Mouse (Mus musculus): Measurements from ENCODE around the gene Smagp. TPM values are rescaled to one million over a fixed set of nuclear protein-coding genes. Genes with fewer than 3 reads are reported as not detected.

Smagp gene
- polyA plus RNA-seq, 1 experiment from 2014 or later: 11.7 TPM

GRCm38 (mm10) chr15:100577972-100578371 lies 58.8 kb downstream of the Smagp start:
- ATAC-seq (no peak), DNase-seq (ENCODE audit: low read depth, low spot score) (no peak)
- no peak for TF ChIP-seq CTCF (IDR thresholded peaks at IDR 0.05)
- ChIA-PET CTCF (interaction anchor here (0.8 kb wide), 1 partner anchor 44 kb away, joined by 3 read pairs; no protein-coding TSS in a partner anchor), POLR2A (interaction anchor here (0.8 kb wide), 1 partner anchor 303 kb away, joined by 4 read pairs; no protein-coding TSS in a partner anchor)
- no peaks in the 10 kb centered on the region for H3K27me3 ChIP-seq
- in situ Hi-C loops (cut with MboI; ENCODE audit: low pct_unique_long_range_greater_than_20kb): no loop called here

GRCm38 (mm10) chr15:100576810-100577209 lies 59.9 kb downstream of the Smagp start:
- CTCF ChIA-PET: no interaction called here
- no peak for TF ChIP-seq CTCF (IDR thresholded peaks at IDR 0.05)
- DNase-seq (ENCODE audit: low read depth, low spot score) (no peak), ATAC-seq (no peak)
- POLR2A ChIA-PET: interaction anchor here (0.8 kb wide), 1 partner anchor 19 kb away, joined by 3 read pairs; no protein-coding TSS in a partner anchor
- H3K27me3 ChIP-seq: no peaks in the 10 kb centered on the region
- in situ Hi-C loops (cut with MboI; ENCODE audit: low pct_unique_long_range_greater_than_20kb): no loop called here

- POLR2A ChIA-PET: interaction anchor here (0.6 to 0.8 kb wide), 2 partner anchors 19 to 46 kb away, joined by 3 to 4 read pairs; no protein-coding TSS in a partner anchor
Measured at GRCm38 (mm10) chr15:100576392-100576791, 60.3 kb downstream of the Smagp start.

GRCm38 (mm10) chr15:100575366-100575765 lies 61.4 kb downstream of the Smagp start:
- in situ Hi-C loops (cut with MboI; ENCODE audit: low pct_unique_long_range_greater_than_20kb): no loop called here
- DNase-seq (ENCODE audit: low read depth, low spot score): no peak
- ChIA-PET POLR2A (no interaction called here), CTCF (interaction anchor here (1.0 to 1.2 kb wide), 2 partner anchors 20 to 56 kb away, joined by 3 read pairs; no protein-coding TSS in a partner anchor)
- TF ChIP-seq CTCF (IDR thresholded peaks at IDR 0.05): no peak
- no peaks in the 10 kb centered on the region for H3K27me3 ChIP-seq
- ATAC-seq: no peak

More at GRCm38 (mm10) chr15:100576392-100576791, 60.3 kb downstream of the Smagp start:
- H3K27me3 ChIP-seq: no peaks in the 10 kb centered on the region
- in situ Hi-C loops (cut with MboI; ENCODE audit: low pct_unique_long_range_greater_than_20kb): no loop called here
- DNase-seq (ENCODE audit: low read depth, low spot score): no peak
- ATAC-seq: no peak
- TF ChIP-seq CTCF (IDR thresholded peaks at IDR 0.05): no peak
- CTCF ChIA-PET: interaction anchor here (1.0 kb wide), 1 partner anchor 57 kb away, joined by 3 read pairs; no protein-coding TSS in a partner anchor

- TF ChIP-seq CTCF (IDR thresholded peaks at IDR 0.05): no peak
- H3K27me3 ChIP-seq: no peaks in the 10 kb centered on the region
- ChIA-PET CTCF (no interaction called here), POLR2A (no interaction called here)
- DNase-seq (ENCODE audit: low read depth, low spot score) (no peak), ATAC-seq (no peak)
- in situ Hi-C loops (cut with MboI; ENCODE audit: low pct_unique_long_range_greater_than_20kb): no loop called here
Measured at GRCm38 (mm10) chr15:100574378-100574777, 62.4 kb downstream of the Smagp start.

- POLR2A ChIA-PET: interaction anchor here (0.6 kb wide), 1 partner anchor 113 kb away, joined by 6 read pairs; no protein-coding TSS in a partner anchor
- CTCF ChIA-PET: no interaction called here
Measured at GRCm38 (mm10) chr15:100573946-100574345, 62.8 kb downstream of the Smagp start.

More at GRCm38 (mm10) chr15:100573946-100574345, 62.8 kb downstream of the Smagp start:
- DNase-seq (ENCODE audit: low read depth, low spot score): peak; percentile 20
- ATAC-seq: no peak
- TF ChIP-seq CTCF (IDR thresholded peaks at IDR 0.05): no peak
- in situ Hi-C loops (cut with MboI; ENCODE audit: low pct_unique_long_range_greater_than_20kb): no loop called here
- H3K27me3 ChIP-seq: no peaks in the 10 kb centered on the region

Other genes with a start within 250 kb of the Smagp start
- 0.55 TPM for gene Gm5475, start 214.8 kb downstream of the Smagp start, polyA plus RNA-seq (2021)
- 78.4 TPM for gene Slc11a2, start 211.9 kb downstream of the Smagp start, polyA plus RNA-seq (2021)
- 52.3 TPM for gene Letmd1, start 167.9 kb downstream of the Smagp start, polyA plus RNA-seq (2021)
- 13.7 TPM for gene Csrnp2, start 141.5 kb downstream of the Smagp start, polyA plus RNA-seq (2021)
- gene Tfcp2, start 84.9 kb downstream of the Smagp start, polyA plus RNA-seq (2021): 35.2 TPM
- gene Pou6f1, start 37.0 kb downstream of the Smagp start, polyA plus RNA-seq (2021): 54.5 TPM
- gene Dazap2, start 21.6 kb downstream of the Smagp start, polyA plus RNA-seq (2021): 239 TPM
- not detected for gene Bin2, start 32.6 kb upstream of the Smagp start, polyA plus RNA-seq (2021)
- 4.1 TPM for gene Cela1, start 51.0 kb upstream of the Smagp start, polyA plus RNA-seq (2021)
- 0.03 TPM for gene Galnt6, start 92.4 kb upstream of the Smagp start, polyA plus RNA-seq (2021)
- gene Slc4a8, start 124.8 kb upstream of the Smagp start, polyA plus RNA-seq (2021): 13.1 TPM
- gene Scn8a, start 232.9 kb upstream of the Smagp start, polyA plus RNA-seq (2021): 13.2 TPM

Measured in Patski (cell line).